Mouse (Mus musculus) heart, embryonic 14.5 days (tissue): ENCODE data around the gene Lsr. TPM values are rescaled to one million over a fixed set of nuclear protein-coding genes. Genes with fewer than 3 reads are reported as not detected.

Experiments used
- ATAC-seq: fragments of 200-750 bp; cut with Nextera tagmentation; 2 replicates; pipeline ENCODE4 v1.8.0; 2017; ENCODE audit warnings: low read depth, moderate TSS enrichment; ENCODE audit not compliant: insufficient number of reproducible peaks, insufficient read depth, low FRiP score
- H3K27ac ChIP-seq, 2 experiments: fragments of 200-500 bp in 1 of 2; fragments of 300-500 bp in 1 of 2; sonication (generic) in 1 of 2; replicated peaks in 1 of 2; 2 replicates each; pipeline ENCODE4 v1.5.1; 2012 to 2014; ENCODE audit warnings: low read depth in 2 of 2, low read length in 2 of 2, control low read depth in 1 of 2, mild to moderate bottlenecking in 1 of 2, mixed read lengths in 1 of 2; ENCODE audit not compliant: control insufficient read depth in 1 of 2, insufficient read depth in 1 of 2
- H3K27me3 ChIP-seq: fragments of 300-500 bp; sonication (generic); 2 replicates; pipeline ENCODE4 v1.6.1; 2014; ENCODE audit warnings: mild to moderate bottlenecking, low read length, control low read depth; ENCODE audit not compliant: control insufficient read depth, insufficient read depth
- H3K36me3 ChIP-seq: fragments of 300-500 bp; sonication (generic); 2 replicates; pipeline ENCODE4 v1.6.1; 2014; ENCODE audit warnings: mild to moderate bottlenecking, control low read depth, low read length, mixed read lengths; ENCODE audit not compliant: control insufficient read depth, insufficient read depth
- H3K4me1 ChIP-seq, 2 experiments: fragments of 200-500 bp in 1 of 2; fragments of 300-500 bp in 1 of 2; sonication (generic) in 1 of 2; 2 replicates each; pipeline ENCODE4 v1.6.1; 2012 to 2014; ENCODE audit warnings: low read length in 2 of 2, control low read depth in 1 of 2, mixed read lengths in 1 of 2; ENCODE audit not compliant: control insufficient read depth in 2 of 2, insufficient read depth in 2 of 2
- H3K4me2 ChIP-seq: fragments of 300-500 bp; sonication (generic); 2 replicates; pipeline ENCODE4 v1.6.1; 2014; ENCODE audit warnings: mild to moderate bottlenecking, low read length
- H3K4me3 ChIP-seq, 2 experiments: fragments of 200-500 bp in 1 of 2; fragments of 300-500 bp in 1 of 2; sonication (generic) in 1 of 2; 2 replicates each; pipeline ENCODE4 v1.5.1; 2012 to 2014; ENCODE audit warnings: low read length in 2 of 2, mild to moderate bottlenecking in 2 of 2, control low read depth in 1 of 2, low read depth in 1 of 2, moderate library complexity in 1 of 2; ENCODE audit not compliant: control insufficient read depth in 1 of 2, insufficient read depth in 1 of 2
- H3K9ac ChIP-seq: fragments of 300-500 bp; sonication (generic); 2 replicates; pipeline ENCODE4 v1.6.1; 2014; ENCODE audit warnings: mild to moderate bottlenecking, low read length
- H3K9me3 ChIP-seq: fragments of 300-500 bp; sonication (generic); 2 replicates; pipeline ENCODE4 v1.6.1; 2016; ENCODE audit warnings: low read length, control low read depth; ENCODE audit not compliant: control insufficient read depth
- WGBS: fragments of 180-500 bp; shearing (Covaris S2); extraction: QIAGEN DNeasy Blood & Tissue Kit; methylation state at CpG from one replicate; pipeline ENCODE4 v1.1.7; 2014; 5-methylcytosine and 5-hydroxymethylcytosine counted together
- polyA plus RNA-seq: library from polyadenylated mRNA; unstranded; fragments of >200 nt; fragmentation: Nextera tagmentation; extraction: Ambion mirVana; gene quantifications from 2 replicates; pipeline ENCODE4 v1.2.1, GENCODE M21; 2014

The Lsr gene
- polyA plus RNA-seq, 1 experiment from 2014 or later = 6.1 TPM

GRCm38 (mm10) chr7:30908992-30909431 is 64.3 kb downstream of the Lsr start:
- no peak overlapping the region for H3K9ac ChIP-seq
- no peak overlapping the region for H3K4me3 ChIP-seq
- whole genome bisulfite sequencing = 22% methylated on average over 16 of the region's 17 CpGs
- peak overlapping the region; percentile 44 for H3K4me2 ChIP-seq
- ATAC-seq = no peak
- H3K27me3 ChIP-seq = peaks cover 11% of the 10 kb centered on the region
- H3K4me1 ChIP-seq = peaks cover 2 to 13% of the 10 kb centered on the region in 2 experiments; a peak in 2 of 4 replicates
- no peaks in the 10 kb centered on the region for H3K9me3 ChIP-seq
- H3K36me3 ChIP-seq = no peaks in the 10 kb centered on the region
- no peak overlapping the region for H3K27ac ChIP-seq

GRCm38 (mm10) chr7:30908277-30908991 is 64.8 kb downstream of the Lsr start:
- ATAC-seq = no peak
- 3% methylated on average over 23 of the region's 26 CpGs for WGBS
- H3K9ac ChIP-seq = no peak overlapping the region
- no peaks in the 10 kb centered on the region for H3K36me3 ChIP-seq
- H3K27me3 ChIP-seq = peaks cover 11% of the 10 kb centered on the region
- peak overlapping the region; percentile 44 for H3K4me2 ChIP-seq
- no peak overlapping the region for H3K4me3 ChIP-seq
- H3K27ac ChIP-seq = no peak overlapping the region
- peaks cover 2 to 11% of the 10 kb centered on the region in 2 experiments; a peak in 2 of 4 replicates for H3K4me1 ChIP-seq
- H3K9me3 ChIP-seq = no peaks in the 10 kb centered on the region

Other genes with a start within 250 kb of the Lsr start
- gene Tmem147, start 243.9 kb downstream of the Lsr start, polyA plus RNA-seq = 205 and 215 TPM in 2 replicates
- 0.43 and 0.44 TPM in 2 replicates for gene Gapdhs, start 229.8 kb downstream of the Lsr start, polyA plus RNA-seq
- gene Sbsn, start 222.0 kb downstream of the Lsr start, polyA plus RNA-seq = 0.57 and 0.84 TPM in 2 replicates
- gene Dmkn, start 209.7 kb downstream of the Lsr start, polyA plus RNA-seq = 0.81 and 1.5 TPM in 2 replicates
- 1.1 TPM in 1 of 2 replicates, not detected in the other for gene Krtdap, start 185.6 kb downstream of the Lsr start, polyA plus RNA-seq
- gene Ffar2, start 149.7 kb downstream of the Lsr start, polyA plus RNA-seq = 0.16 TPM in 1 of 2 replicates, not detected in the other
- not detected in 2 replicates for gene Ffar3, start 117.3 kb downstream of the Lsr start, polyA plus RNA-seq
- gene Ffar1, start 111.9 kb downstream of the Lsr start, polyA plus RNA-seq = not detected in 2 replicates
- gene Cd22, start 93.1 kb downstream of the Lsr start, polyA plus RNA-seq = 0.16 TPM in 1 of 2 replicates, not detected in the other
- gene Mag, start 58.6 kb downstream of the Lsr start, polyA plus RNA-seq = 0.15 TPM in 1 of 2 replicates, not detected in the other
- not detected in 2 replicates for gene Hamp2, start 48.8 kb downstream of the Lsr start, polyA plus RNA-seq
- gene Hamp, start 29.4 kb downstream of the Lsr start, polyA plus RNA-seq = not detected in 2 replicates
- 17.2 and 19.6 TPM in 2 replicates for gene Usf2, start 16.7 kb downstream of the Lsr start, polyA plus RNA-seq
- 0.30 and 0.89 TPM in 2 replicates for gene Fam187b, start 326 bp upstream of the Lsr start, polyA plus RNA-seq
- gene Fxyd5, start 69.0 kb upstream of the Lsr start, polyA plus RNA-seq = 34.3 and 36.1 TPM in 2 replicates
- gene Fxyd7, start 78.0 kb upstream of the Lsr start, polyA plus RNA-seq = 1.6 and 1.9 TPM in 2 replicates
- 1,215 and 1,293 TPM in 2 replicates for gene Fxyd1, start 83.7 kb upstream of the Lsr start, polyA plus RNA-seq
- not detected in 2 replicates for gene Lgi4, start 85.9 kb upstream of the Lsr start, polyA plus RNA-seq
- 0.58 and 0.82 TPM in 2 replicates for gene Fxyd3, start 103.2 kb upstream of the Lsr start, polyA plus RNA-seq
- 1.4 and 2.0 TPM in 2 replicates for gene Hpn, start 141.8 kb upstream of the Lsr start, polyA plus RNA-seq
- 3.4 and 3.7 TPM in 2 replicates for gene Scn1b, start 153.5 kb upstream of the Lsr start, polyA plus RNA-seq
- gene Gramd1a, start 182.4 kb upstream of the Lsr start, polyA plus RNA-seq = 45.9 and 51.4 TPM in 2 replicates